Mouse (Mus musculus) ES-E14 (cell line): Measurements from ENCODE around the gene Pla1a. TPM values are rescaled to one million over a fixed set of nuclear protein-coding genes. Genes with fewer than 3 reads are reported as not detected.

Experiments
- DNase-seq: peaks from one replicate; pipeline ENCODE4 v3.0.0-alpha.2; 2013; ENCODE audit warnings: low read depth, low spot score
- H3K27ac ChIP-seq: 2 replicates; pipeline ENCODE4 v1.5.1; 2012; ENCODE audit warnings: low read depth, mild to moderate bottlenecking, low read length, moderate library complexity, mixed read lengths; ENCODE audit not compliant: poor library complexity, insufficient read depth, severe bottlenecking
- H3K36me3 ChIP-seq: 2 replicates; pipeline ENCODE4 v1.6.1; 2012; ENCODE audit warnings: mild to moderate bottlenecking, low read length, moderate library complexity, mixed read lengths; ENCODE audit not compliant: control insufficient read depth, poor library complexity, insufficient read depth, severe bottlenecking
- H3K4me1 ChIP-seq, 2 experiments: fragments of 150-350 bp in 1 of 2; sonication (generic) in 1 of 2; 2 replicates each; pipeline ENCODE4 v1.6.1; 2012; ENCODE audit warnings: low read length in 2 of 2, mild to moderate bottlenecking in 1 of 2, mixed read lengths in 1 of 2; ENCODE audit not compliant: control insufficient read depth in 2 of 2, insufficient read depth in 2 of 2, poor library complexity in 1 of 2
- H3K4me3 ChIP-seq, 2 experiments: fragments of 150-350 bp in 1 of 2; sonication (generic) in 1 of 2; 2 replicates each; pipeline ENCODE4 v1.5.1; 2012; ENCODE audit warnings: low read length in 2 of 2, low read depth in 1 of 2, mild to moderate bottlenecking in 1 of 2, mixed read lengths in 1 of 2; ENCODE audit not compliant: insufficient read depth in 1 of 2, poor library complexity in 1 of 2, severe bottlenecking in 1 of 2
- H3K9ac ChIP-seq: 2 replicates; pipeline ENCODE4 v1.6.1; 2012; ENCODE audit warnings: low read depth, mild to moderate bottlenecking, low read length, mixed read lengths; ENCODE audit not compliant: poor library complexity, insufficient read depth, severe bottlenecking
- H3K9me3 ChIP-seq: fragments of 150-350 bp; sonication (generic); 2 replicates; pipeline ENCODE4 v1.6.1; 2012; ENCODE audit warnings: low read depth, mild to moderate bottlenecking, low read length; ENCODE audit not compliant: control insufficient read depth, insufficient read depth
- CHD2 ChIP-seq: IDR thresholded peaks from 2 replicates; pipeline ENCODE4 v1.6.1; 2014; ENCODE audit warnings: mild to moderate bottlenecking, low read depth, low read length, inconsistent platforms
- HCFC1 ChIP-seq: IDR thresholded peaks from 2 replicates; pipeline ENCODE4 v1.6.1; 2012; ENCODE audit warnings: low read length, inconsistent platforms, borderline replicate concordance; ENCODE audit not compliant: insufficient read depth
- MAFK ChIP-seq: IDR thresholded peaks from 2 replicates; pipeline ENCODE4 v1.6.1; 2014; ENCODE audit warnings: mild to moderate bottlenecking, low read depth, low read length, inconsistent platforms; ENCODE audit not compliant: insufficient read depth
- ZC3H11A ChIP-seq: IDR thresholded peaks from 2 replicates; pipeline ENCODE4 v1.6.1; 2012; ENCODE audit warnings: low read depth, mild to moderate bottlenecking, inconsistent platforms, low read length, borderline replicate concordance
- ZNF384 ChIP-seq: IDR thresholded peaks from 2 replicates; pipeline ENCODE4 v1.6.1; 2012; ENCODE audit warnings: low read depth, low read length, inconsistent platforms
- in situ Hi-C, 2 experiments: fragments of 600-800 bp; cut with MboI; formaldehyde crosslinking; loops; one replicate each; pipeline ENCODE4 v1.15.1; 2025; ENCODE audit warnings: low sequenced_read_pairs in 2 of 2, inconsistent platforms in 1 of 2; ENCODE audit not compliant: unreplicated experiment in 2 of 2
- total RNA-seq: library from RNA; depleted of rRNA; stranded (reverse); fragments of 300-350 nt; gene quantifications from 2 replicates; pipeline ENCODE4 v1.2.3, GENCODE M21; 2012

The Pla1a gene
- total RNA-seq, 1 experiment = 4.9 TPM

- H3K4me3 ChIP-seq = no peak overlapping the region
- peaks cover 2 to 6% of the 10 kb centered on the region in 2 experiments; a peak in 2 of 4 replicates for H3K4me1 ChIP-seq
- no peak for TF ChIP-seq CHD2
- no peak for TF ChIP-seq MAFK
- TF ChIP-seq HCFC1 = no peak
- TF ChIP-seq ZC3H11A = no peak
- no peak for TF ChIP-seq ZNF384
- H3K9me3 ChIP-seq = no peaks in the 10 kb centered on the region
- H3K27ac ChIP-seq = no peak overlapping the region
- no peaks in the 10 kb centered on the region for H3K36me3 ChIP-seq
- H3K9ac ChIP-seq = no peak overlapping the region
- in situ Hi-C loops = no loop called here
- DNase-seq = no peak
These were observed 43.6 kb downstream of the Pla1a start for GRCm38 (mm10) chr16:38389284-38389893.

- in situ Hi-C loops = no loop called here
These were observed 44.2 kb downstream of the Pla1a start for GRCm38 (mm10) chr16:38388757-38389156.

GRCm38 (mm10) chr16:38387389-38387788 is 45.6 kb downstream of the Pla1a start:
- no peaks in the 10 kb centered on the region for H3K36me3 ChIP-seq

More at GRCm38 (mm10) chr16:38388757-38389156, 44.2 kb downstream of the Pla1a start:
- no peaks in the 10 kb centered on the region for H3K9me3 ChIP-seq
- H3K4me3 ChIP-seq = no peak overlapping the region
- no peak overlapping the region for H3K9ac ChIP-seq
- DNase-seq = no peak
- H3K27ac ChIP-seq = no peak overlapping the region
- TF ChIP-seq CHD2 = no peak
- no peak for TF ChIP-seq ZNF384
- no peak for TF ChIP-seq HCFC1
- no peak for TF ChIP-seq MAFK
- TF ChIP-seq ZC3H11A = no peak
- H3K36me3 ChIP-seq = no peaks in the 10 kb centered on the region
- peaks cover 2 to 6% of the 10 kb centered on the region in 2 experiments; a peak in 2 of 4 replicates for H3K4me1 ChIP-seq

GRCm38 (mm10) chr16:38385700-38386099 is 47.2 kb downstream of the Pla1a start:
- in situ Hi-C loops = no loop called here
- no peaks in the 10 kb centered on the region for H3K36me3 ChIP-seq
- DNase-seq = no peak
- H3K27ac ChIP-seq = no peak overlapping the region
- TF ChIP-seq CHD2 (no peak), ZNF384 (no peak)
- no peaks in the 10 kb centered on the region for H3K4me1 ChIP-seq
- no peaks in the 10 kb centered on the region for H3K9me3 ChIP-seq
- H3K4me3 ChIP-seq = no peak overlapping the region
- no peak overlapping the region for H3K9ac ChIP-seq

More at GRCm38 (mm10) chr16:38387389-38387788, 45.6 kb downstream of the Pla1a start:
- Histone ChIP-seq H3K9me3 (no peaks in the 10 kb centered on the region), H3K4me1 (peaks cover under 1 to 2% of the 10 kb centered on the region in 2 experiments; a peak in 2 of 4 replicates), H3K9ac (no peak overlapping the region), H3K27ac (no peak overlapping the region), H3K4me3 (no peak overlapping the region)
- TF ChIP-seq MAFK (no peak), ZC3H11A (no peak), CHD2 (no peak), HCFC1 (no peak), ZNF384 (no peak)
- in situ Hi-C loops = no loop called here
- DNase-seq = no peak

- Histone ChIP-seq H3K4me1 (no peaks in the 10 kb centered on the region), H3K27ac (no peak overlapping the region), H3K36me3 (no peaks in the 10 kb centered on the region), H3K9me3 (no peaks in the 10 kb centered on the region), H3K4me3 (no peak overlapping the region), H3K9ac (no peak overlapping the region)
- no peak for TF ChIP-seq MAFK
- no peak for TF ChIP-seq ZC3H11A
- TF ChIP-seq ZNF384 = no peak
- no peak for TF ChIP-seq HCFC1
- no peak for DNase-seq
- in situ Hi-C loops = no loop called here
These were observed 47.7 kb downstream of the Pla1a start for GRCm38 (mm10) chr16:38385184-38385634.
